Mouse (Mus musculus) urinary bladder, postnatal 10 days (tissue): ENCODE results near the gene Senp5.

ENCODE experiments used
- DNase-seq: peaks from one replicate; pipeline ENCODE4 v3.0.0; 2022; ENCODE audit warnings: low spot score

Gene Senp5

GRCm38 (mm10) chr16:31938856-31939255 lies 64.2 kb downstream of the Senp5 start:
- DNase-seq, result no peak

- no peak for DNase-seq
These were observed 66.5 kb downstream of the Senp5 start for GRCm38 (mm10) chr16:31936568-31936967.

- no peak for DNase-seq
These were observed 67.8 kb downstream of the Senp5 start for GRCm38 (mm10) chr16:31935091-31935979.

GRCm38 (mm10) chr16:31934550-31935010 lies 68.5 kb downstream of the Senp5 start:
- DNase-seq, result no peak

- no peak for DNase-seq
These were observed 69.1 kb downstream of the Senp5 start, which contains the start of gene Pigz for GRCm38 (mm10) chr16:31933751-31934549. Gene Pigz (plus strand): TSS chr16:31933851.

DNA sequence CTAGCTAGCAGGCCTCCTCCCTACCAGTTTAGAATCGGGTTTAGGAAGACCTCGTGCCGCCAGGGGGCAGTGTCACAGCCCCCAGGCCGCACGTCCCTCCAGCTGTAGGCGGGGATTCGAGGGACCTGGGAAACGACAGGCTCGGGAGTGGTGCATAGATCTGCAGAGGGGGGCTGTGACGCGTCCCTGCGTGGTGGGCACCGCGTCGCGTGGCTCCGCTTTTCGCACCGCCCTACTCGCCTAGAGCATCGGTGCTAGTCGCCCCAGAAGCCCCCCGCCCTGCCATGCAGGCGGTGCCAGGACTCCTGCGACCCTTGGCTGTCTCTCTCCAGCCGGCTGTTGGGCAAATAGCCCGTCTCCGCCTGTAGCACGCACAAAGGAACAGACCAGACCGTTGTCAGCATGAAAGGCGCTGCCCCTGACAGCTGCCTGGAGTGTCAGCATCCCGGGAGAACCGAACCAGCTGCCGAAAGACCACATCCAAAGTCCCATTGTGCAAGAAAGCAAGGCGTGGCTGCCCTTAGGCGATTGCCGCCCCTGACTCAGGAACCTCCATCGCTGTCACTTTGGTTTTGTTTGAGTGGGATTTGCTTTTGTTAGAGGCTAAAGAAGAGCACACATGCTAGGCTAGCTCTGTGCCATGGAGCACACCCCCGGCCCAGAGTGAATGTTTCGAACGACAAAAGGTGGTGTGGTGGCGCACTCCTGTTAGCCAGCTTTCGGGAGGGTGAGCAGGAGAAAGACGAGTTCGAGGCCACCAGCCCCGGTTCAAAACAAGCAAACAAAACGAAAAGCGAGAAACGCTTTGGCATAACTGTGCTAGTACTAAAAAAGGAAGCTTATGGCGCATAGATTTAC lies 70.0 kb downstream of the Senp5 start:
- peak; percentile 44 for DNase-seq

- no peak for DNase-seq
These were observed 70.8 kb downstream of the Senp5 start for GRCm38 (mm10) chr16:31932255-31932654.

- DNase-seq, result no peak
These were observed 71.8 kb downstream of the Senp5 start for GRCm38 (mm10) chr16:31931330-31931729.

GRCm38 (mm10) chr16:31927412-31927811 lies 75.7 kb downstream of the Senp5 start:
- DNase-seq, result no peak

GRCm38 (mm10) chr16:31926547-31927182 lies 76.4 kb downstream of the Senp5 start:
- DNase-seq, result no peak

DNA sequence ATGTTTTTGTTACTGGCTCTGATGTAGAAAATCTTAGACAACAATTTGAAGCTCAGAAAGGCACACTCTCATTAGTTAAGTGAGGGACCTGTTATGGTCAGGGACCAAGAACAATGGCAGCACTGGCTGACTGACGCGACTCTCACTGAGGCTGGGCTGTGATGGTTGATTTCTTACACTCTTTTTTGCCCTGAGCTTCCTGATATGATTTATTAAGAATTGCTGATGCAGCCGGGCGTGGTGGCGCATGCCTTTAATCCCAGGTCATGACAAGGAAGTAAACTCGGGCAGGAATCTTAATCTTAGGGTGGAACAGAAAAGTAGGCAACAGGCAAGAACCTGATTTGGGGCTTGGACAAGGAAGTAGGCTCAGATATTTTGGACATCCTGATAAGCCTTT lies 77.0 kb downstream of the Senp5 start:
- DNase-seq, result no peak

GRCm38 (mm10) chr16:31924368-31924767 lies 78.7 kb downstream of the Senp5 start:
- no peak for DNase-seq

- DNase-seq, result no peak
These were observed 84.8 kb downstream of the Senp5 start for GRCm38 (mm10) chr16:31918248-31918724.

DNA sequence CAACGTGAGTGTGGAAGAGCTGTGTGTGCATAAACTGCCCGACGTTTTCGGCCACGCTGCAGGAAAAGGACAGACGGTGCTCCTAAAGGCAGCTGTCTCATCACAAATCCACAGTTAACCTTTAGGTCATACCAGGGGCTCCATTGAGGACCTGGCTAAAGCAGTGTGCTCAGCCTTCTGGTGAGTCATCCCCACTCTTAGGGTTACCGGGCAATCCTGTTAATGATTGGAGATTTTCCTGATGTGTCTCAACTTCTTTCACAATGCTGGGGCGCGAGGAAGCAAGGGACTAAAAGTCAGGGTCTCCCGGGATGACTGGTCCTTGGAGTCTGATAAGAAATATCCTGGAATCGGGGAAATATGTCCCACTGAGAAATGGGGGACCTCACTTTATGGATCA lies 85.3 kb downstream of the Senp5 start:
- DNase-seq, result no peak

- no peak for DNase-seq
These were observed 92.7 kb downstream of the Senp5 start for GRCm38 (mm10) chr16:31910281-31910847.
